Mouse (Mus musculus): ENCODE data around the gene Tmem54. TPM values are rescaled to one million over a fixed set of nuclear protein-coding genes. Genes with fewer than 3 reads are reported as not detected.

Gene Tmem54
- total RNA-seq, 2 experiments from 2014 or later, result not detected

- no peak for ATAC-seq (replicated peaks; ENCODE audit: poor library complexity, severe bottlenecking)
Observed at GRCm38 (mm10) chr4:129087850-129088249, 17.5 kb upstream of the Tmem54 start.

GRCm38 (mm10) chr4:129095276-129095675 lies 10.1 kb upstream of the Tmem54 start:
- ATAC-seq (replicated peaks; ENCODE audit: poor library complexity, severe bottlenecking), result no peak; the same call in 1 of the 2 replicates

- ATAC-seq (replicated peaks; ENCODE audit: poor library complexity, severe bottlenecking), result no peak
Observed at GRCm38 (mm10) chr4:129097006-129097405, 8.3 kb upstream of the Tmem54 start.

- ATAC-seq (replicated peaks; ENCODE audit: poor library complexity, severe bottlenecking), result no peak
Observed at GRCm38 (mm10) chr4:129102133-129102829, 3.1 kb upstream of the Tmem54 start.

GRCm38 (mm10) chr4:129106073-129106472 lies 725 bp downstream of the Tmem54 start:
- no peak for ATAC-seq (replicated peaks; ENCODE audit: poor library complexity, severe bottlenecking)

GRCm38 (mm10) chr4:129107348-129107899 lies 2.1 kb downstream of the Tmem54 start:
- ATAC-seq (replicated peaks; ENCODE audit: poor library complexity, severe bottlenecking), result no peak

- no peak for ATAC-seq (replicated peaks; ENCODE audit: poor library complexity, severe bottlenecking)
Observed at GRCm38 (mm10) chr4:129108624-129109023, 3.3 kb downstream of the Tmem54 start.

- no peak for ATAC-seq (replicated peaks; ENCODE audit: poor library complexity, severe bottlenecking)
Observed at GRCm38 (mm10) chr4:129110804-129111203, 5.5 kb downstream of the Tmem54 start.

- ATAC-seq (replicated peaks; ENCODE audit: poor library complexity, severe bottlenecking), result no peak
Observed at GRCm38 (mm10) chr4:129111350-129111749, 6.0 kb downstream of the Tmem54 start.

- no peak for ATAC-seq (replicated peaks; ENCODE audit: poor library complexity, severe bottlenecking)
Observed at GRCm38 (mm10) chr4:129112231-129112630, 6.9 kb downstream of the Tmem54 start.

GRCm38 (mm10) chr4:129113083-129113988 lies 8.0 kb downstream of the Tmem54 start:
- peak; percentile 93 for ATAC-seq (replicated peaks; ENCODE audit: poor library complexity, severe bottlenecking)

GRCm38 (mm10) chr4:129116703-129117102 lies 11.4 kb downstream of the Tmem54 start:
- no peak for ATAC-seq (replicated peaks; ENCODE audit: poor library complexity, severe bottlenecking)

GRCm38 (mm10) chr4:129117720-129118510 lies 12.6 kb downstream of the Tmem54 start:
- no peak for ATAC-seq (replicated peaks; ENCODE audit: poor library complexity, severe bottlenecking)

GRCm38 (mm10) chr4:129119708-129120107 lies 14.4 kb downstream of the Tmem54 start:
- ATAC-seq (replicated peaks; ENCODE audit: poor library complexity, severe bottlenecking), result no peak

- ATAC-seq (replicated peaks; ENCODE audit: poor library complexity, severe bottlenecking), result peak; percentile 90
Observed at GRCm38 (mm10) chr4:129120520-129121445, 15.4 kb downstream of the Tmem54 start.

- no peak for ATAC-seq (replicated peaks; ENCODE audit: poor library complexity, severe bottlenecking)
Observed at GRCm38 (mm10) chr4:129121569-129122086, 16.3 kb downstream of the Tmem54 start, which contains the start of gene Hpca. TSS of gene Hpca (minus strand) at chr4:129122036.

- no peak for ATAC-seq (replicated peaks; ENCODE audit: poor library complexity, severe bottlenecking)
Observed at GRCm38 (mm10) chr4:129122107-129122506, 16.8 kb downstream of the Tmem54 start.

GRCm38 (mm10) chr4:129122719-129123118 lies 17.4 kb downstream of the Tmem54 start:
- no peak for ATAC-seq (replicated peaks; ENCODE audit: poor library complexity, severe bottlenecking)

- ATAC-seq (replicated peaks; ENCODE audit: poor library complexity, severe bottlenecking), result no peak
Observed at GRCm38 (mm10) chr4:129124652-129125146, 19.4 kb downstream of the Tmem54 start.

Measured in granulocyte monocyte progenitor cell, adult 5-6 weeks (primary cell).